Mouse (Mus musculus) thymus, adult 2 months (tissue): ENCODE measurements at regions not wholly inside any gene's neighbourhood (a gene's known extent, or its start where the extent isn't known, plus 50 kb on each side); places are given as distances from the start of the nearest gene placed in this dataset.

Experiments used
- DNase-seq: peaks from one replicate; pipeline ENCODE4 v3.0.0; 2021
- H3K27ac ChIP-seq: fragments of 200-500 bp; 2 replicates; pipeline ENCODE4 v1.5.1; 2012; ENCODE audit warnings: low read length, control low read depth; ENCODE audit not compliant: control insufficient read depth, insufficient read depth
- H3K27me3 ChIP-seq: fragments of 200-500 bp; 2 replicates; pipeline ENCODE4 v1.6.1; 2012; ENCODE audit warnings: mild to moderate bottlenecking, low read length, moderate library complexity, mixed read lengths; ENCODE audit not compliant: control insufficient read depth, insufficient read depth
- H3K36me3 ChIP-seq: fragments of 200-500 bp; 2 replicates; pipeline ENCODE4 v1.6.1; 2012; ENCODE audit warnings: mild to moderate bottlenecking, low read length, moderate library complexity; ENCODE audit not compliant: control insufficient read depth, insufficient read depth
- H3K4me1 ChIP-seq: fragments of 200-500 bp; replicated peaks from 2 replicates; pipeline ENCODE4 v1.6.1; 2012; ENCODE audit warnings: low read length; ENCODE audit not compliant: control insufficient read depth, insufficient read depth
- H3K4me3 ChIP-seq: fragments of 200-500 bp; 2 replicates; pipeline ENCODE4 v1.5.1; 2012; ENCODE audit warnings: mild to moderate bottlenecking, low read length, control low read depth, moderate library complexity; ENCODE audit not compliant: control insufficient read depth, insufficient read depth
- CTCF ChIP-seq: fragments of 200-500 bp; IDR thresholded peaks from 2 replicates; pipeline ENCODE4 v1.5.1; 2012; ENCODE audit warnings: mild to moderate bottlenecking, control low read depth, low read length, moderate library complexity, borderline replicate concordance; ENCODE audit not compliant: control insufficient read depth, poor library complexity, insufficient read depth; ENCODE audit errors: extremely low read depth
- POLR2A ChIP-seq: fragments of 200-500 bp; IDR thresholded peaks from 2 replicates; pipeline ENCODE4 v1.6.1; 2012; ENCODE audit warnings: mild to moderate bottlenecking, low read length, control low read depth, moderate library complexity; ENCODE audit not compliant: control insufficient read depth, poor library complexity, insufficient read depth; ENCODE audit errors: extremely low read depth
- WGBS: fragments of 180-500 bp; shearing (Covaris S2); methylation state at CpG from one replicate; pipeline ENCODE4 v1.1.7; 2018; 5-methylcytosine and 5-hydroxymethylcytosine counted together

DNA sequence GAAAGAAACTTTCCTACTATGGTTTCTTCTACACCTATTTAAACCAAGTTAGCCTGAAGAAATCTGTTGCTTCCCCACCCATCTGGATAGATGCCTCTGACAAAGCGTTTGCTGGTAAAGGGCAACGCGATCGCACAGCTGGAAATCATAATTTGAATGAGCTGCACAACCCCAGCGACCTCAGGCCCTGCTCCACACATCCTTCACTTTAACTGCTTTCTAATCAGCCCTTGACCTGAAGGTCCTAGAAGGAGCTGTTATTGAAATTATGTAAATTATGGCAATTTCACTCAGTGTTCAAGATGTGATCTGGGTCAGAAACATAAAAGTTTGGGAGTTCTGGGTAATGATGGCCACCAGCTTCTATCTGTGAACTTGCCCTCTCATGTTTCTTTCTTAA, 201.5 kb upstream of the Mctp2 start:
- no peak overlapping the region for H3K4me3 ChIP-seq
- DNase-seq = no peak
- 92% methylated on average over 5 of the region's 5 CpGs for WGBS
- H3K27ac ChIP-seq = no peak overlapping the region
- no peaks in the 10 kb centered on the region for H3K27me3 ChIP-seq
- no peaks in the 10 kb centered on the region for H3K4me1 ChIP-seq
- TF ChIP-seq CTCF (no peak), POLR2A (no peak)
- H3K36me3 ChIP-seq = no peaks in the 10 kb centered on the region

DNA sequence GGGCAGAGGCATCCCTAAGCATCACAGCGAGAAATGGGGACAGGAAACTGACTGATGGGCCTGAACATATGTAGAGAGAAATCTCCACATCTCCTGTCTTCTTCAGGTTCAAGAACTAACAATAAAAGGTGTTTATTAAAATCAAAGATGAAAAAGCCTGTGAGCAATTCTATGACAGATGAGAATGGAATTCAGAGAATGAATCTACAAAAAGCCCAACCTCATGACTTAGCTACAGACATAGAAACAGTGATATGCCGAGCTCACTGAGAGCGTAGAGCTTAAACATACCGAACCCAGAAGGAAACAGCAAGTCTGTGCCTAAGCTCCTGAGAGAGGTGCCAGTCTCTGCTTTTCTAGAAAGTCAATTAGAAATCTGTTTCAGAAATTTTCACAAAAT, 203.7 kb upstream of the Mctp2 start:
- Histone ChIP-seq H3K27me3 (no peaks in the 10 kb centered on the region), H3K4me3 (no peak overlapping the region), H3K4me1 (no peaks in the 10 kb centered on the region), H3K36me3 (no peaks in the 10 kb centered on the region), H3K27ac (no peak overlapping the region)
- 90% methylated on average over 4 of the region's 4 CpGs for WGBS
- TF ChIP-seq POLR2A (no peak), CTCF (no peak)
- no peak for DNase-seq

- Histone ChIP-seq H3K4me1 (no peaks in the 10 kb centered on the region), H3K4me3 (no peak overlapping the region), H3K36me3 (no peaks in the 10 kb centered on the region), H3K27ac (no peak overlapping the region), H3K27me3 (no peaks in the 10 kb centered on the region)
- no peak for DNase-seq
- TF ChIP-seq CTCF (no peak), POLR2A (no peak)
- 90% methylated on average over 4 of the region's 4 CpGs for WGBS
Observed at GRCm38 (mm10) chr7:72513446-72513845, 207.0 kb upstream of the Mctp2 start.

GRCm38 (mm10) chr7:72514851-72515250, 208.4 kb upstream of the Mctp2 start:
- no peak for DNase-seq
- H3K4me1 ChIP-seq = no peaks in the 10 kb centered on the region
- 84% methylated on average over 2 of the region's 2 CpGs for WGBS
- no peaks in the 10 kb centered on the region for H3K27me3 ChIP-seq
- H3K36me3 ChIP-seq = no peaks in the 10 kb centered on the region
- TF ChIP-seq POLR2A (no peak), CTCF (no peak)
- H3K4me3 ChIP-seq = no peak overlapping the region
- no peak overlapping the region for H3K27ac ChIP-seq

DNA sequence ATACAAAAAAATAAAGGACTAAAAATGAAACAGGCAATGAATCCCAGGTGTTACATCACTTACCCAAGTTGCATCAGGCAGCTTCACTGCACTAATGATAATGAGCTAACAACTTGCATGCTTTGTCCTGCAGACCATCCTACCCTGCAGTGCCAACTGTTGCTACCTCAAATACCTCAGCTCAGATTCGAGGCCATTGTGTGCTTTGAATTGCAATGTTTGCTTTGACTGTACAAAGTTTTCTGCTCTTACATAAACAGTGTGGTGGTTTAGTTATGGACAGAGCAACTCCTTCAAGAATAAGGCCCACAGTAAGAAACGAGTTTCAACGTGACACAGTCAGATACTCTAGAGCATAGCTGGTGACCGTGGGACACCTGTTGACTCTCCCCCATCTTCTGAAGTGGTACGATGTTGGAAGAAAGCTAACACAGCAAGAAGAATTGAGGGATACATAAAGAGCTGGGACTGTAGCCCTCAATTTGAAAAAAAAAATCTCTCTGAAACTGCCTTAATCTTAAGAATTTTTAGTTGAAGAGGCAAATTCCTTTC, 212.1 kb upstream of the Mctp2 start:
- H3K27ac ChIP-seq = no peak overlapping the region
- no peaks in the 10 kb centered on the region for H3K4me1 ChIP-seq
- no peaks in the 10 kb centered on the region for H3K27me3 ChIP-seq
- WGBS = 79% methylated on average over 5 of the region's 5 CpGs
- no peak for DNase-seq
- TF ChIP-seq POLR2A = no peak
- TF ChIP-seq CTCF = no peak
- no peak overlapping the region for H3K4me3 ChIP-seq
- no peaks in the 10 kb centered on the region for H3K36me3 ChIP-seq

GRCm38 (mm10) chr7:72519359-72520115, 213.1 kb upstream of the Mctp2 start:
- TF ChIP-seq CTCF (no peak), POLR2A (no peak)
- WGBS = 80% methylated on average over 6 of the region's 6 CpGs
- Histone ChIP-seq H3K27ac (no peak overlapping the region), H3K27me3 (no peaks in the 10 kb centered on the region), H3K36me3 (no peaks in the 10 kb centered on the region), H3K4me3 (no peak overlapping the region), H3K4me1 (no peaks in the 10 kb centered on the region)
- DNase-seq = no peak

- Histone ChIP-seq H3K27ac (no peak overlapping the region), H3K36me3 (no peaks in the 10 kb centered on the region), H3K27me3 (no peaks in the 10 kb centered on the region), H3K4me1 (no peaks in the 10 kb centered on the region), H3K4me3 (no peak overlapping the region)
- TF ChIP-seq POLR2A (no peak), CTCF (no peak)
- no peak for DNase-seq
- 92% methylated on average over 3 of the region's 3 CpGs for WGBS
Observed at GRCm38 (mm10) chr7:72528873-72529272, 222.5 kb upstream of the Mctp2 start.
